Mouse (Mus musculus): ENCODE results near the gene Gm6034. TPM values are rescaled to one million over a fixed set of nuclear protein-coding genes. Genes with fewer than 3 reads are reported as not detected.
"Not testable (repeated sequence)": the region's sequence is repeated elsewhere in the genome, so short reads cannot be mapped to it uniquely, and the experiment has no call there.

Gm6034 gene
- polyA plus RNA-seq, 1 experiment from 2014 or later, result not detected

DNA sequence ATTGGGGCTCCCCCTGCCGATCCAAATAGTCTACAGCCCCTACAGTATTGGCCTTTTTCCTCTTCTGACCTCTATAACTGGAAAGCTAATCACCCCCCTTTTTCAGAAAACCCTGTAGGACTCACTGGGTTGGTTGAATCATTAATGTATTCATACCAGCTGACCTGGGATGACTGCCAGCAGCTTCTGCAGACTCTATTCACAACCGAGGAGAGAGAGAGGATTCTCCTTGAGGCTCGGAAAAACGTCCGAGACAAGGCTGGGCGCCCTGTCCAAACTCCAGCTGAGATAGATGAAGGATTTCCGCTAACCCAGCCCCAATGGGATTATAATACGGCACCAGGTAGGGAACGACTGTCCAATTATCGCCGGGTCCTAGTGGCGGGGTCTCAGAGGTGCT is 59.3 kb downstream of the Gm6034 start:
- H3K4me1 ChIP-seq (replicated peaks); DNase-seq (ENCODE audit: low spot score); H3K9me3 ChIP-seq; H3K36me3 ChIP-seq; H3K4me3 ChIP-seq; H3K27ac ChIP-seq; H3K27me3 ChIP-seq (ENCODE audit: insufficient read depth, poor library complexity, severe bottlenecking): not testable (repeated sequence)
- 92% methylated on average over 12 of the region's 12 CpGs for WGBS

Other genes with a start within 250 kb of the Gm6034 start
- 3.8 and 4.8 TPM in 2 replicates for gene Ier3, start 221.3 kb upstream of the Gm6034 start, polyA plus RNA-seq (2016; fragmentation: Nextera tagmentation; extraction: Ambion mirVana)
- gene Flot1, start 219.7 kb upstream of the Gm6034 start, polyA plus RNA-seq (2016; fragmentation: Nextera tagmentation; extraction: Ambion mirVana), result 58.4 and 63.7 TPM in 2 replicates
- 1,604 and 1,655 TPM in 2 replicates for gene Tubb5, start 204.7 kb upstream of the Gm6034 start, polyA plus RNA-seq (2016; fragmentation: Nextera tagmentation; extraction: Ambion mirVana)
- gene Mdc1, start 201.4 kb upstream of the Gm6034 start, polyA plus RNA-seq (2016; fragmentation: Nextera tagmentation; extraction: Ambion mirVana), result 18.3 and 20.7 TPM in 2 replicates
- 70.1 and 75.9 TPM in 2 replicates for gene Nrm, start 181.6 kb upstream of the Gm6034 start, polyA plus RNA-seq (2016; fragmentation: Nextera tagmentation; extraction: Ambion mirVana)
- gene Ppp1r18, start 177.4 kb upstream of the Gm6034 start, polyA plus RNA-seq (2016; fragmentation: Nextera tagmentation; extraction: Ambion mirVana), result 29.6 and 32.2 TPM in 2 replicates
- gene Dhx16, start 163.1 kb upstream of the Gm6034 start, polyA plus RNA-seq (2016; fragmentation: Nextera tagmentation; extraction: Ambion mirVana), result 53.0 and 58.9 TPM in 2 replicates
- 27.7 and 29.7 TPM in 2 replicates for gene 2310061I04Rik, start 145.5 kb upstream of the Gm6034 start, polyA plus RNA-seq (2016; fragmentation: Nextera tagmentation; extraction: Ambion mirVana)
- 136 and 227 TPM in 2 replicates for gene Atat1, start 132.9 kb upstream of the Gm6034 start, polyA plus RNA-seq (2016; fragmentation: Nextera tagmentation; extraction: Ambion mirVana)
- 75.7 and 88.1 TPM in 2 replicates for gene Mrps18b, start 126.6 kb upstream of the Gm6034 start, polyA plus RNA-seq (2016; fragmentation: Nextera tagmentation; extraction: Ambion mirVana)
- 59.9 and 64.5 TPM in 2 replicates for gene Ppp1r10, start 126.5 kb upstream of the Gm6034 start, polyA plus RNA-seq (2016; fragmentation: Nextera tagmentation; extraction: Ambion mirVana)
- gene Abcf1, start 73.2 kb upstream of the Gm6034 start, polyA plus RNA-seq (2016; fragmentation: Nextera tagmentation; extraction: Ambion mirVana), result 105 and 116 TPM in 2 replicates
- gene Gnl1, start 63.1 kb upstream of the Gm6034 start, polyA plus RNA-seq (2016; fragmentation: Nextera tagmentation; extraction: Ambion mirVana), result 50.5 and 55.2 TPM in 2 replicates
- 46.1 and 52.0 TPM in 2 replicates for gene Prr3, start 62.7 kb upstream of the Gm6034 start, polyA plus RNA-seq (2016; fragmentation: Nextera tagmentation; extraction: Ambion mirVana)
- 4.3 and 4.9 TPM in 2 replicates for gene H2-T24, start 22.4 kb upstream of the Gm6034 start, polyA plus RNA-seq (2016; fragmentation: Nextera tagmentation; extraction: Ambion mirVana)
- gene H2-T23, start 10.1 kb upstream of the Gm6034 start, polyA plus RNA-seq (2016; fragmentation: Nextera tagmentation; extraction: Ambion mirVana), result 4.0 and 4.2 TPM in 2 replicates
- gene H2-T22, start 214 bp upstream of the Gm6034 start, polyA plus RNA-seq (2016; fragmentation: Nextera tagmentation; extraction: Ambion mirVana), result 7.4 and 8.9 TPM in 2 replicates
- not detected in 2 replicates for gene Gm11127, start 15.4 kb downstream of the Gm6034 start, polyA plus RNA-seq (2016; fragmentation: Nextera tagmentation; extraction: Ambion mirVana)
- not detected in 2 replicates for gene Gm19684, start 78.7 kb downstream of the Gm6034 start, polyA plus RNA-seq (2016; fragmentation: Nextera tagmentation; extraction: Ambion mirVana)
- gene Gm7030, start 86.5 kb downstream of the Gm6034 start, polyA plus RNA-seq (2016; fragmentation: Nextera tagmentation; extraction: Ambion mirVana), result not detected in 2 replicates
- gene Gm8909, start 125.6 kb downstream of the Gm6034 start, polyA plus RNA-seq (2016; fragmentation: Nextera tagmentation; extraction: Ambion mirVana), result 0.22 TPM in 1 of 2 replicates, not detected in the other
- gene H2-T3, start 147.3 kb downstream of the Gm6034 start, polyA plus RNA-seq (2016; fragmentation: Nextera tagmentation; extraction: Ambion mirVana), result not detected in 2 replicates
- gene Rpp21, start 215.1 kb downstream of the Gm6034 start, polyA plus RNA-seq (2016; fragmentation: Nextera tagmentation; extraction: Ambion mirVana), result 98.6 and 110 TPM in 2 replicates
- gene Trim39, start 229.3 kb downstream of the Gm6034 start, polyA plus RNA-seq (2016; fragmentation: Nextera tagmentation; extraction: Ambion mirVana), result 21.1 and 23.8 TPM in 2 replicates
- 0.20 and 0.22 TPM in 2 replicates for gene H2-M10.2, start 243.5 kb downstream of the Gm6034 start, polyA plus RNA-seq (2016; fragmentation: Nextera tagmentation; extraction: Ambion mirVana)